Mouse (Mus musculus) CD8-positive naive resting alpha-beta T cell, adult 2 months (primary cell): ENCODE measurements around the gene Rfxap.
"Not testable (repeated sequence)": the region's sequence is repeated elsewhere in the genome, so short reads cannot be mapped to it uniquely, and the experiment has no call there.

Experiments used
- DNase-seq, 2 experiments: peaks; one replicate each; pipeline ENCODE4 v3.0.0; 2022; ENCODE audit warnings: low read depth in 2 of 2, low spot score in 2 of 2

The Rfxap gene

GRCm38 (mm10) chr3:54766811-54767210 is 40.8 kb downstream of the Rfxap start:
- no peak for DNase-seq

- DNase-seq, result no peak
Observed at GRCm38 (mm10) chr3:54766034-54766433, 41.6 kb downstream of the Rfxap start.

- not testable (repeated sequence) for DNase-seq
Observed at GRCm38 (mm10) chr3:54765521-54765920, 42.1 kb downstream of the Rfxap start.

GRCm38 (mm10) chr3:54764418-54764817 is 43.2 kb downstream of the Rfxap start:
- DNase-seq, result no peak

- DNase-seq, result no peak
Observed at GRCm38 (mm10) chr3:54761258-54761657, 46.3 kb downstream of the Rfxap start.

- DNase-seq, result no peak
Observed at GRCm38 (mm10) chr3:54760321-54761115, 47.1 kb downstream of the Rfxap start.

GRCm38 (mm10) chr3:54759211-54759610 is 48.4 kb downstream of the Rfxap start:
- no peak for DNase-seq

- DNase-seq, result no peak
Observed at GRCm38 (mm10) chr3:54757446-54757845, 50.1 kb downstream of the Rfxap start.

- no peak for DNase-seq
Observed at GRCm38 (mm10) chr3:54756058-54756457, 51.5 kb downstream of the Rfxap start.

- no peak for DNase-seq
Observed at GRCm38 (mm10) chr3:54755145-54756041, 52.2 kb downstream of the Rfxap start, which contains the start of gene Smad9. Gene Smad9, plus strand, starts transcription at chr3:54755582.

GRCm38 (mm10) chr3:54753411-54753810 is 54.2 kb downstream of the Rfxap start:
- DNase-seq, result no peak
